Mouse (Mus musculus) mesoderm, embryonic 11.5 days (tissue): ENCODE data around the gene Gatad2a.

Experiments used
- DNase-seq: peaks from one replicate; pipeline ENCODE4 v3.0.0-alpha.2; 2012; ENCODE audit warnings: low read depth, low spot score

Gatad2a gene

GRCm38 (mm10) chr8:69937466-69937865, 58.7 kb downstream of the Gatad2a start:
- DNase-seq: no peak

DNA sequence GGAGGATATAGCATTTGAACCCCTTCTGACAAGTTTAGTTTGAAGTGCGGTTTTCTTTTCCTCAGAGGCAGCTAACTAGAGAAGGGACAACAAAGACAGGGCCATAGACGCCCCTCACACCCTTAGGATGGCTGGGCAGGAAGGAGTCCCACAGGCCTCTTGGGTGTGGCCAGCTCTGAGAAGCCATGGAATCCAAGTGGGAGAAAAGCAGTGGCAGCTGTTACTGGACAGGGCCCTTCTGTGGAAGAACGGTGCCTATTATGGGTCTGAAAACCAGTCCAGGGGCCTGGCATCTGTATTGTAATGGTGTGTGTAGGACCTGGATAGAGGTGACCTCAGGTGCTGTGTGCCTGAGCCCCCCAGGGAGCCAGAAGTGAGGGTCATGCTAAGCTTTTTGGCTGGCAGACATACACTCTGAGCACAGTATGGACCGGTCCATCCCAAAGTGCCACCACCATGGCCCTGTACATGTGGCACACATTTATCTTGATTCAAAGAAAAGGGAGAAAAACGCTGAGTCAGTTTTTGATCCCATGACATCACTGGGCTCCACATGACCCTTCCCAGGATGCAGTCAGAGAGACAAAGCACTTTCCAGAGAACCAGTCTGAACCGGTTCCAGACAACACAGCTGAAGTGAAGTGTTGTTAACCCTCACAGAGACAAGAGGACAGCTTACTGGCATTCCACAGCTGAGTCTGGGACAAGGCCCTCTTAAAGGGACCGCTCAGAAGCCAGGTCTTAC, 60.0 kb downstream of the Gatad2a start:
- peak; percentile 67 for DNase-seq

DNA sequence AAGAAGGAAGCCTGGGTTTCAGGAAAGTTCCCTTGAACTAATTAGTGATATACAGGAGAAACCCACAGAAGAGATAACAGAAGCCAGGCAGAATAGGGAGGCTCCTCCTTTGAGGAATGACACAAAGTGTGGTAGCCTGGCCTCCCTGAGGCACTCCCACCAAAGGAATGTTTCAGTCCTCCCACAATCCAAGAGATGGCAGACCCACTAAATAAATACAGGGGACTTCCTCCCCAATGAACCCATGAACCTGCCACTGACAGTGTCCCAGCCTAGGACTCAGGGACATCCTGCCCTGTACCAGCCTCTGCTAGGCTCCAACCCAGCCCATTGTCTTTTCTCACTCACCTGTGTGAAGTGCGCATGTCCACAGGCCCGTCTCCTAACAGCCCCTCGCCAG, 60.8 kb downstream of the Gatad2a start:
- DNase-seq: no peak

GRCm38 (mm10) chr8:69934582-69934981, 61.6 kb downstream of the Gatad2a start:
- DNase-seq: no peak

- DNase-seq: no peak
Measured at GRCm38 (mm10) chr8:69933811-69934210, 62.4 kb downstream of the Gatad2a start.

DNA sequence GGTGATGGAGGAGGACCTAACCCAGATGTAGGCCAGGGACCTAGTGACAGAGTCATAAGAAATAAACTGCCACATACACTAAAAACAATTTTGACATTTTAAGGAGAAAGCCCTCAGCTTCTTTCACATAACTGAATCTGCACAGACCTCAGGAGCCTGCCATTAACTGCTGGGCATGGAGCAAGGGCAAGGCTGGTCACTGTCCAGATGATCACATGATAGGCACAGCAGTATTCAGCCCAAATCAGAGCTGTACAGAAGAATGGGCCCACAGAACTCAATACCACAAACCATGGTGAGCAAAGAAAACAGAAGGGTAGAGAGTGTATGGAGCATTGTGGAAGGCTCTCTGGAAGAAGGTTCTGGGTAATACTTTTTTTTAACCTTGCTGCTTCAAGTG, 69.3 kb downstream of the Gatad2a start:
- no peak for DNase-seq

- no peak for DNase-seq
Measured at GRCm38 (mm10) chr8:69923986-69924385, 72.2 kb downstream of the Gatad2a start.

DNA sequence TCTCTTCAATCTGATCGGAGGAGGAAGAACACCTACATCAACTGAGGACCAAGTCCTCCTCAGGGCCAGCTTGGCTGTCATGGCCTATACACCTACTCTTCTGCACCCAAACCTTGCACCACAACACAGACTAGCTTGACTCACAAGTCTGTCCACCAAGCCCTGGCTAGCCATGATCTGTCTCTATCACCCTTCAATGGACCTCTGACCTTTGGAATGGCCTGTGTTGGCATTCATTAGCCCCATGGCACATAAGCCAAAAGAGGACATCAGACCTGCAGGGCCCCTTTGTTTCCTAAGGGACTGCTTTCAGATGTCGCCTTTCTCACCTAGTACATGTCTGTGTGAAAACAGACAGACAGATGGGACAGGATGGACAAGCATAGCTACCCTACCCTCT, 75.0 kb downstream of the Gatad2a start:
- no peak for DNase-seq

DNA sequence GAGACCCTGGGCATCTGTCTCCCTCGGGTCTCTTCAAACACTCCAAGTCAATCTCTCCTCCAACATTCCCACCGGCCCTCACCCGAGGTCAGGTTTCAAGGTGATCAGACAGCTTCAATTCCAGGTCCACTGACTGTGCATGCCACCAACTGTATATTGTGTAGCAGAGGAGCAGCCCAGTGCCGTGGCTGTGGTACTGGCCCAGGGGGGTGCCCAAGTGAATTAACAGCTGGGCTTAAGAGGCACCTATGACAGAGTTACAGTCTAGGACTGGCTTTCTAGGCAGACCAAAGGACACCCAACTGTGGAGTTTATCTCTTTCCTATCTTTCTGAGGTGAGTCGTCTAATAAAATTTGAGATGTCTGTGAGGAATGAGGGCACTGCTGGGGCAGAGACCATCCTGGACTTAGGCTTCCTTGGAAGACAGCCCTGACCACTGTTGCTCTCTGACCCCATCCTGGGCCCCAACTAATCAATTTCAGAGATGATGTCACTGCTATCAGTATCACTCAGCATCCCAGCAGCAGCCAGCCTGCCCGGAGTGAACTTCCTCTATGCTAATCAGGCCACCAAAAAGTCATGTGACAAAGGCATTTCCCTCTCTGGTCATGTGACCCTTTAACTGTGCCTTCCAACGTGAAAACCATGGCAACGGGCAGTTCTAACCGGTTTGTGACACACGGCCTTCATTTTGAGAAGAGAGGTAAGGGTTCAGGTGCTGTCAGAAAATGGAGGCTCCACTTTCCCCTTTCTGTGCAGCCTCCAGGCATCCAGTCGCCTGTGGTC, 76.1 kb downstream of the Gatad2a start:
- DNase-seq: peak; percentile 81

DNA sequence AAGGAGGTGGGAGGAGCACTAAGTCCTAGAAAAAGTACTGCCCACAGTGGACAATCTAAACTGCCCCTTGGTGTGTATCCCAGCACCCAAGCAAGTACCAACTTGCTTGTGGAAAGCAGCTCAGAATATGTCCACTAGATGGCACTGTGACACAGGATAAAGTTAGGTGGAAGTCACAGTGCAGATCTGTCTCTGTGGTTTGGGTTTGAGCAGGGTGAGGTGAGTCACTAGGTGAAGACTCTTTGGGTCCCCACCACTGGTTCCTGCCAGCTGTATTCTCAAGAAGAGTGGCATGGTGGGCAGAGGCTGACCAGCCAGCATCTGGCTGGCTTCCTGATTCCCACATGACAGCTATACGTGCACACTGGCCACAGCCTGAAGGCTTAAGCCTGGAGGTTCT, 77.2 kb downstream of the Gatad2a start:
- DNase-seq: peak; percentile 92

GRCm38 (mm10) chr8:69918506-69918905, 77.7 kb downstream of the Gatad2a start:
- DNase-seq: no peak

DNA sequence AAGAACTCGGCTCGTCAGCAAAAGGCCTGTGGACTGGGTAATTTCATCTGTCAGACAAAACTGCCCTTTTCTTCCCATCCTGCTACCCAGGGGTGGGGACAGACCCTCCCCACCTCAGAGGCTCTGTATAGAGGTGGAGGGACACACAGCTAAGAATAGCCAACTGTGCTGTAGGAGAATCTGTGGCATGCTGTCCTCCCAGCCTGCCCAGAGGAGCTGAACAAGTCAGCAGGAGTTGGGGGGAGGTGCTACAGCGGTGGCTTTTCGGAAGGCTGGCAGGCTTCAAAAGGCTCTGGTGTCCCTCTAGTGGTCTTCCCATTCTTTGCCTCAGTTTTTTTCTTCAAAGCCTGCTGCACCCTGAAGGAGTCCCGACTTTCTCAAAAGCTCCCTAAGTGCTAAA, 80.4 kb downstream of the Gatad2a start:
- DNase-seq: no peak

DNA sequence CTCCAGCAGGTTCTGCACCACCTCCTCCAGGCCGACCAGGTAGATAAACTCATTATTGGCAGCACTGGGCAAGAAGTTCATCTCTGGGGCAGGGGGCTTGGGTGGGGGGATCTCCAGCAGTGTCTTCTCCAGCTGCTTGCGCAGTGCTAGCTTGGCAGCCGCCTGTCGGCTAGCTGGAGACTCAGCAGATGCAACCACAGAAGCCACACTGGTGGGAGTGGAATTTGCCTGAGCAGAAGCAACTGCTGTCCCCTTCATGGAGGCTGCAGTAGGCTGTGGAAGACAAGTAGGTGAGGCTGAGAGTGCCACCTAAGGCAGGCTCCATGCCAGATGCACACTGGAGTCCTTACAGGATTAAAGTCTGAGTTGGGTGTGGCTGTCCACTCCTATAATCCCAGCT, 81.7 kb downstream of the Gatad2a start:
- no peak for DNase-seq

- DNase-seq: no peak
Measured at GRCm38 (mm10) chr8:69912478-69913074, 83.6 kb downstream of the Gatad2a start.

DNA sequence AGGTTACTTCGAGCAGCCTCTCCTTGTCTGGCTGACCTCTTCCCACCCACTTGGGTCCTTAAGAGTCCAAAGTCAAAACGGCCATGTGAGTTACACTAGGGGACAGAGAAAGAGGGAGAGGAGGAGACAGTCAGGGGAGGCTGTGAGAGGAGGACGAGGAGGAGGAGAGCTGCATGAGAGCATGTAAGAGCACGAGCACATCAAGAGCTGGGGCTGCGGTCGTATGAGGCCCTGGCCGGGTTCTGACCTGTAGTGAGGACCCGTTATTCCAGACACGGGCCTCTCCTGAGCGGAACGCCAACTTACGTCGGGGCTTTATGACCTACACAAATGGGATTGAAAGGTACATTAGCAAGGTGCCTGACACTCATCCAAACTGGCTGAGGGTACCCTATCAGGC, 84.3 kb downstream of the Gatad2a start:
- no peak for DNase-seq

DNA sequence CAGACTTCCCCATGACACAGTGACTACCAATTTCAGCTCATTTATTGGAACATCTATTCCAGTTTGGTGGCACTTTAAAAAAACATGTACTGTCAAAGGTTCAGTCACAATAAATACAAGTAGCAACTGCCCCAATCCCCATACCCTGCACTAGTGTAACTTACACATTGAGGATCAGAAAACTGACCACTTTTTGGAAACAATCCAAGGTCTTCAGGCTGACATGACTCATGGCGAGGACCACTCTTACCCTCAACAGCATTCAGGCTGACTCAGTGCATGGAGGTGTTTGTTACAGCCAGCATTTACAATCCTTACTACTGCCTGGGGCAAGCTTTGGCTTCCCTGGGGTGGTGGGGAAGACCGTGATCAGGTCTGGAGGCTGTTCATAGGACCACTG, 89.1 kb downstream of the Gatad2a start:
- DNase-seq: no peak

GRCm38 (mm10) chr8:69906260-69906659, 89.9 kb downstream of the Gatad2a start:
- DNase-seq: no peak

- DNase-seq: no peak
Measured at GRCm38 (mm10) chr8:69904096-69904495, 92.1 kb downstream of the Gatad2a start.

GRCm38 (mm10) chr8:69903063-69903542, 93.1 kb downstream of the Gatad2a start:
- peak; percentile 100 for DNase-seq

DNA sequence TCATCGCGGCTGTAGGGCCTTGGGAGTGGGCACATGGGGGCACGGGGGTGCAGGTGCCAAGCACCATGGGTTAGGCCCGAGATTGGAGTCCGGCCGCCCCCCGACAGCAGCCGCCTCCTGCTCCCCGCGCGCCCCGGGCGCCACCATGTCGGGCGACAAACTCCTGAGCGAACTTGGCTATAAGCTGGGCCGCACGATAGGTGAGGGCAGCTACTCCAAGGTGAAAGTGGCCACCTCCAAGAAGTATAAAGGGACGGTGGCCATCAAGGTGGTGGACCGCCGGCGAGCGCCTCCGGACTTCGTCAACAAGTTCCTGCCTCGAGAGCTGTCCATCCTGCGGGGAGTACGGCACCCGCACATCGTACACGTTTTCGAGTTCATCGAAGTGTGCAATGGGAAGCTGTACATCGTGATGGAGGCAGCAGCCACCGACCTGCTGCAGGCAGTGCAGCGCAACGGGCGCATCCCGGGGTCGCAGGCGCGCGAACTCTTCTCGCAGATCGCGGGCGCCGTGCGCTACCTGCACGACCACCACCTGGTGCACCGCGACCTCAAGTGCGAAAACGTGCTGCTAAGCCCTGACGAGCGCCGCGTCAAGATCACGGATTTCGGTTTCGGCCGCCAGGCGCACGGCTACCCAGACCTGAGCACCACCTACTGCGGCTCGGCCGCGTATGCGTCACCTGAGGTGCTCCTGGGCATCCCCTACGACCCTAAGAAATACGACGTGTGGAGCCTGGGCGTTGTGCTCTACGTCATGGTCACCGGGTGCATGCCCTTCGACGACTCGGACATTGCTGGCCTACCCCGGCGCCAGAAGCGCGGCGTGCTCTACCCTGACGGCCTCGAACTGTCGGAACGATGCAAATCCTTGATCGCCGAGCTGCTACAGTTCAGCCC, 93.8 kb downstream of the Gatad2a start, which contains the start of the genes Tssk6, Ndufa13 and Yjefn3:
Tssk6 (plus strand) TSS at position 22 of the 900 bp plus-strand sequence.
Ndufa13 (minus strand) TSS at position 396 of the 900 bp plus-strand sequence.
Yjefn3 (minus strand) TSS at position 550 of the 900 bp plus-strand sequence.
- no peak for DNase-seq

DNA sequence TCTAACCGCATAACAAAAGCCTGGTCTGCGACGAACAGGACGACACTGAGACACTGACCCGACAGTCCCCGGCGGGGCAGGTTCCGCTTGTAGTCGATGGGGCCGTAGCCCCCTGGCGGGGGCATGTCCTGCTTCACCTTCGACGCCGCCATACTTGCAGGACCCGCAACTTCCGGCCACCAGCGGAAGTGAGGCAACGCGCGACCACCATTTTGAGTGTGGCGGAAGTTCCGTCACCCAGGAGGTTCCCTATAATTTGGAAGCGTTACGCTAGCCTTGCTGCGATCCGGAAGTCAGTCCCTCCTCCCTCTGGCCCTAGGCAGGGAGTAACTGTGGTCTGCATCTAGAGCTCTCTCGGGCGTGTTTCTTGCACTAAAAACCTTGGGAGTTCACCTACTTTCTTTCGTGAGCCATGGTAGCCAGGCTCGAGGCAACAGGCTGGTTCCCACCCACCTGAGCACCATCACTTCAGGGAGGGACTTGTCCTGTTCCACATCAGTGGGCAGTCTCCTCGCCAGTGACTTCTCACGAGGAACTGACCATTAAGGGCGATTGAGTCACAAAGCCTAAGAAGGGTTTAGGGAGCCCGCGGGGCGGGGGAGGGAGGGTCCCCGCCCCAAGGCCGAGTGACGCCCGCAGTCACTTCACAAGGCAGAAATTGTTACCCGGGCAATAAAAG, 94.6 kb downstream of the Gatad2a start:
- DNase-seq: peak; percentile 99
